8 mouse cellular contexts compared by ENCODE assay signal in genomic region chr6:13838677-13839344, GRCm38 (mm10). TPM values are rescaled to one million over a fixed set of nuclear protein-coding genes. Genes with fewer than 3 reads are reported as not detected.
DNase-seq lines count a peak whose midpoint lies in the region; ATAC-seq and TF ChIP-seq lines count a peak whose summit lies in the region.

No protein-coding gene starts in this region.

- peak; percentile 70 for DNase-seq in R1 (ENCODE audit: low read depth, low spot score)
- peak; percentile 78 to 83 for DNase-seq in cerebellum, postnatal 36 days
- DNase-seq in gastrocnemius, adult 8-10 months (ENCODE audit: low spot score in 2 of 2): peak; percentile 11 to 47
- DNase-seq in left cerebral cortex, adult 2 months (ENCODE audit: extremely low spot score in 1 of 2, low spot score in 2 of 2): peak; percentile 83 to 84
- DNase-seq in lung, postnatal 4 days: peak; percentile 71 to 79
- DNase-seq in retina, postnatal 1 day: peak; percentile 90
- DNase-seq in thymus, postnatal 4 days: peak; percentile 58

- H3K4me1 ChIP-seq in hindbrain, embryonic 16.5 days (ENCODE audit: control insufficient read depth, insufficient read depth, low read depth, low read length): no peaks in the 10 kb centered on the region

- peak overlapping the region; percentile 99 for H3K27ac ChIP-seq in hindbrain, embryonic 16.5 days (ENCODE audit: low read depth, low read length)
- H3K27ac ChIP-seq in left cerebral cortex, adult 2 months: peak overlapping the region; percentile 100

- no peaks in the 10 kb centered on the region for H3K36me3 ChIP-seq in hindbrain, embryonic 16.5 days (ENCODE audit: control insufficient read depth, insufficient read depth, low read length)

- H3K9me3 ChIP-seq in hindbrain, embryonic 16.5 days (ENCODE audit: control insufficient read depth, low read length): no peaks in the 10 kb centered on the region

- H3K4me2 ChIP-seq in hindbrain, embryonic 16.5 days (ENCODE audit: low read length): peak overlapping the region; percentile 84

- under 1% methylated on average over 41 of the region's 41 CpGs for WGBS in hindbrain, embryonic 16.5 days

- TF ChIP-seq CTCF in left cerebral cortex, adult 2 months (IDR thresholded peaks at IDR 0.05): no peak

- intact Hi-C loops in left cerebral cortex, adult 2 months (cut with DNase I): loop anchor here (2.0 to 10.0 kb wide), 10 partner anchors 32 to 668 kb away; partner anchors contain the start of genes 2610001J05Rik, Bmt2 and Tmem168

- H3K4me3 ChIP-seq in hindbrain, embryonic 16.5 days (ENCODE audit: low read length): peak overlapping the region; percentile 69
- peak overlapping the region; percentile 75 for H3K4me3 ChIP-seq in left cerebral cortex, adult 2 months

- H3K27me3 ChIP-seq in hindbrain, embryonic 16.5 days (replicated peaks; ENCODE audit: control insufficient read depth, insufficient read depth, low read length): no peaks in the 10 kb centered on the region

- ATAC-seq in hindbrain, embryonic 16.5 days: peak; percentile 89

- H3K9ac ChIP-seq in hindbrain, embryonic 16.5 days (ENCODE audit: low read depth, low read length): peak overlapping the region; percentile 96

RNA-seq across cellular contexts. Expression of gene Gpr85, which starts 0.9 kb away (rescaled TPM):
- under 1 TPM in 3 of 4 experiments, not detected in 1; 0.10 to 0.56 (median 0.31) TPM for total RNA-seq in gastrocnemius, adult 8-10 months (2022)
- polyA plus RNA-seq in hindbrain, embryonic 16.5 days (2015; fragmentation: Nextera tagmentation; extraction: Ambion mirVana): 95.1 and 99.5 TPM in 2 replicates
- total RNA-seq in left cerebral cortex, adult 2 months (2021): 10 to 100 TPM; 34.0 to 37.7 TPM

RNA-seq across cellular contexts. Expression of gene 2610001J05Rik, which starts 32.5 kb away (rescaled TPM):
- total RNA-seq in gastrocnemius, adult 8-10 months (2022): 10 to 100 TPM; 30.3 to 38.3 (median 36.3) TPM
- 103 and 107 TPM in 2 replicates for polyA plus RNA-seq in hindbrain, embryonic 16.5 days (2015; fragmentation: Nextera tagmentation; extraction: Ambion mirVana)
- 10 to 100 TPM; 31.9 to 32.6 TPM for total RNA-seq in left cerebral cortex, adult 2 months (2021)

Comparison
In these comparisons a context has a peak if more than half of its experiments do, and no peak if none do; other contexts are left out.
1. Peak in every context shown above with its lines: DNase-seq, ATAC-seq, H3K4me3 ChIP-seq and H3K27ac ChIP-seq.
2. DNase-seq: peak in every context shown above with its lines; median percentile 90 in retina, postnatal 1 day; 84 in left cerebral cortex, adult 2 months; 80 in cerebellum, postnatal 36 days; 75 in lung, postnatal 4 days; 70 in R1; 58 in thymus, postnatal 4 days; 29 in gastrocnemius, adult 8-10 months.
3. RNA of gene Gpr85, which starts 0.9 kb away (total RNA-seq): 34.0 to 37.7 TPM in left cerebral cortex, adult 2 months; 0.10 to 0.56 TPM in gastrocnemius, adult 8-10 months; every median in the first group is over 10 times any median in the second.